Mouse (Mus musculus): ENCODE measurements at regions not wholly inside any gene's neighbourhood (a gene's known extent, or its start where the extent isn't known, plus 50 kb on each side); places are given as distances from the start of the nearest gene placed in this dataset.
"Not testable (repeated sequence)": the region's sequence is repeated elsewhere in the genome, so short reads cannot be mapped to it uniquely, and the experiment has no call there.

- ATAC-seq (replicated peaks; ENCODE audit: insufficient number of reproducible peaks, low FRiP score, low TSS enrichment, poor library complexity, severe bottlenecking), result no peak
Observed at GRCm38 (mm10) chr3:8310379-8311128, 1299.3 kb downstream of the Zfp704 start.

- ATAC-seq (replicated peaks; ENCODE audit: insufficient number of reproducible peaks, low FRiP score, low TSS enrichment, poor library complexity, severe bottlenecking), result no peak
Observed at GRCm38 (mm10) chr3:8307296-8307695, 1302.6 kb downstream of the Zfp704 start.

- no peak for ATAC-seq (replicated peaks; ENCODE audit: insufficient number of reproducible peaks, low FRiP score, low TSS enrichment, poor library complexity, severe bottlenecking)
Observed at GRCm38 (mm10) chr3:8304784-8305183, 1305.1 kb downstream of the Zfp704 start.

GRCm38 (mm10) chr3:8293036-8293435 is 1316.8 kb downstream of the Zfp704 start:
- no peak for ATAC-seq (replicated peaks; ENCODE audit: insufficient number of reproducible peaks, low FRiP score, low TSS enrichment, poor library complexity, severe bottlenecking)

GRCm38 (mm10) chr3:8289558-8289957 is 1320.3 kb downstream of the Zfp704 start:
- no peak for ATAC-seq (replicated peaks; ENCODE audit: insufficient number of reproducible peaks, low FRiP score, low TSS enrichment, poor library complexity, severe bottlenecking)

GRCm38 (mm10) chr3:8288437-8288836 is 1321.4 kb downstream of the Zfp704 start:
- ATAC-seq (replicated peaks; ENCODE audit: insufficient number of reproducible peaks, low FRiP score, low TSS enrichment, poor library complexity, severe bottlenecking), result no peak

GRCm38 (mm10) chr3:8284655-8285428 is 1325.0 kb downstream of the Zfp704 start:
- no peak for ATAC-seq (replicated peaks; ENCODE audit: insufficient number of reproducible peaks, low FRiP score, low TSS enrichment, poor library complexity, severe bottlenecking)

GRCm38 (mm10) chr3:8282411-8282810 is 1327.5 kb downstream of the Zfp704 start:
- no peak for ATAC-seq (replicated peaks; ENCODE audit: insufficient number of reproducible peaks, low FRiP score, low TSS enrichment, poor library complexity, severe bottlenecking)

GRCm38 (mm10) chr3:8276661-8277060 is 1333.2 kb downstream of the Zfp704 start:
- ATAC-seq (replicated peaks; ENCODE audit: insufficient number of reproducible peaks, low FRiP score, low TSS enrichment, poor library complexity, severe bottlenecking), result no peak

GRCm38 (mm10) chr3:8270935-8271298 is 1339.0 kb downstream of the Zfp704 start:
- no peak for ATAC-seq (replicated peaks; ENCODE audit: insufficient number of reproducible peaks, low FRiP score, low TSS enrichment, poor library complexity, severe bottlenecking)

GRCm38 (mm10) chr3:8270009-8270934 is 1339.6 kb downstream of the Zfp704 start:
- no peak for ATAC-seq (replicated peaks; ENCODE audit: insufficient number of reproducible peaks, low FRiP score, low TSS enrichment, poor library complexity, severe bottlenecking)

GRCm38 (mm10) chr3:8265783-8266182 is 1344.1 kb downstream of the Zfp704 start:
- ATAC-seq (replicated peaks; ENCODE audit: insufficient number of reproducible peaks, low FRiP score, low TSS enrichment, poor library complexity, severe bottlenecking), result no peak

- ATAC-seq (replicated peaks; ENCODE audit: insufficient number of reproducible peaks, low FRiP score, low TSS enrichment, poor library complexity, severe bottlenecking), result no peak
Observed at GRCm38 (mm10) chr3:8264366-8265033, 1345.4 kb downstream of the Zfp704 start.

GRCm38 (mm10) chr3:8257293-8257692 is 1352.6 kb downstream of the Zfp704 start:
- no peak for ATAC-seq (replicated peaks; ENCODE audit: insufficient number of reproducible peaks, low FRiP score, low TSS enrichment, poor library complexity, severe bottlenecking)

GRCm38 (mm10) chr3:8252311-8252710 is 1357.6 kb downstream of the Zfp704 start:
- no peak for ATAC-seq (replicated peaks; ENCODE audit: insufficient number of reproducible peaks, low FRiP score, low TSS enrichment, poor library complexity, severe bottlenecking)

GRCm38 (mm10) chr3:8248911-8249310 is 1361.0 kb downstream of the Zfp704 start:
- ATAC-seq (replicated peaks; ENCODE audit: insufficient number of reproducible peaks, low FRiP score, low TSS enrichment, poor library complexity, severe bottlenecking), result no peak

GRCm38 (mm10) chr3:8245822-8246221 is 1364.1 kb downstream of the Zfp704 start:
- not testable (repeated sequence) for ATAC-seq (replicated peaks; ENCODE audit: insufficient number of reproducible peaks, low FRiP score, low TSS enrichment, poor library complexity, severe bottlenecking)

- ATAC-seq (replicated peaks; ENCODE audit: insufficient number of reproducible peaks, low FRiP score, low TSS enrichment, poor library complexity, severe bottlenecking), result peak; percentile 98
Observed at GRCm38 (mm10) chr3:8245195-8245789, 1364.6 kb downstream of the Zfp704 start.

Data from monocyte, adult 5-6 weeks (primary cell).